In genomic region chr3:152111081-152111480, GRCm38 (mm10) we compare ENCODE assay signal across 8 mouse cellular contexts. TPM values are rescaled to one million over a fixed set of nuclear protein-coding genes. Genes with fewer than 3 reads are reported as not detected.
DNase-seq lines count a peak whose midpoint lies in the region; ATAC-seq and TF ChIP-seq lines count a peak whose summit lies in the region.

No protein-coding gene starts in this region.

- H3K9me3 ChIP-seq in G1E (replicated peaks), result no peaks in the 10 kb centered on the region
- no peaks in the 10 kb centered on the region for H3K9me3 ChIP-seq in forebrain, embryonic 11.5 days (ENCODE audit: control insufficient read depth, low read length)
- no peaks in the 10 kb centered on the region for H3K9me3 ChIP-seq in heart, embryonic 14.5 days (ENCODE audit: control insufficient read depth, low read length)
- no peaks in the 10 kb centered on the region for H3K9me3 ChIP-seq in liver, postnatal 0 days (ENCODE audit: low read length)

- H3K4me1 ChIP-seq in G1E (ENCODE audit: insufficient read depth, low read depth, low read length), result peaks cover 18% of the 10 kb centered on the region
- H3K4me1 ChIP-seq in forebrain, embryonic 11.5 days (replicated peaks; ENCODE audit: control insufficient read depth, insufficient read depth, low read length), result 0 out of 2 replicates have a peak, but pooled peaks cover 4% of the 10 kb centered on the region
- H3K4me1 ChIP-seq in heart, embryonic 14.5 days (ENCODE audit: control insufficient read depth in 2 of 2, insufficient read depth in 2 of 2, low read length in 2 of 2), result peaks cover 24 to 36% of the 10 kb centered on the region in 2 experiments
- H3K4me1 ChIP-seq in liver, postnatal 0 days (ENCODE audit: insufficient read depth), result peaks cover 35% of the 10 kb centered on the region

- peak; percentile 36; the same call in 1 of the 2 replicates for ATAC-seq in G1E (ENCODE audit: extremely low read depth, insufficient number of reproducible peaks, low FRiP score, poor library complexity, severe bottlenecking)
- no peak; the same call in 1 of the 2 replicates for ATAC-seq in forebrain, embryonic 11.5 days (replicated peaks; ENCODE audit: low FRiP score)
- peak; percentile 22; the same call in 1 of the 2 replicates for ATAC-seq in heart, embryonic 14.5 days (ENCODE audit: insufficient number of reproducible peaks, insufficient read depth, low FRiP score, low read depth)
- 0 out of 2 replicates have a peak, but pooled peaks have one; percentile 16 for ATAC-seq in liver, postnatal 0 days

- H3K27me3 ChIP-seq in G1E (ENCODE audit: insufficient read depth, low read length), result peaks cover 18% of the 10 kb centered on the region
- H3K27me3 ChIP-seq in forebrain, embryonic 11.5 days (ENCODE audit: control insufficient read depth, insufficient read depth, low read length), result no peaks in the 10 kb centered on the region; the same call in none of the 2 replicates
- H3K27me3 ChIP-seq in heart, embryonic 14.5 days (ENCODE audit: control insufficient read depth, insufficient read depth, low read length), result no peaks in the 10 kb centered on the region; the same call in 1 of the 2 replicates
- peaks cover 9% of the 10 kb centered on the region for H3K27me3 ChIP-seq in liver, postnatal 0 days (ENCODE audit: insufficient read depth, low read length)

- H3K4me2 ChIP-seq in forebrain, embryonic 11.5 days (ENCODE audit: low read depth, low read length, severe bottlenecking), result no peak overlapping the region
- peak overlapping the region; percentile 44 for H3K4me2 ChIP-seq in heart, embryonic 14.5 days (ENCODE audit: low read length)
- no peak overlapping the region for H3K4me2 ChIP-seq in liver, postnatal 0 days (ENCODE audit: low read depth, low read length)

- H3K9ac ChIP-seq in forebrain, embryonic 11.5 days (ENCODE audit: low read length), result no peak overlapping the region
- H3K9ac ChIP-seq in heart, embryonic 14.5 days (ENCODE audit: low read length), result peak overlapping the region; percentile 28; the same call in 1 of the 2 replicates
- H3K9ac ChIP-seq in liver, postnatal 0 days (replicated peaks), result no peak overlapping the region

- 18% methylated on average over 9 of the region's 9 CpGs for WGBS in forebrain, embryonic 11.5 days
- WGBS in heart, embryonic 14.5 days, result 10% methylated on average over 9 of the region's 9 CpGs
- 15% methylated on average over 9 of the region's 9 CpGs for WGBS in liver, postnatal 0 days (ENCODE audit: insufficient replicate concordance)

- peak; percentile 14 for DNase-seq in G1E (ENCODE audit: low spot score)
- peak; percentile 62 for DNase-seq in c-Kit-positive CD71-positive TER-119-negative erythroid progenitor cells, embryonic 14.5 days (ENCODE audit: low read depth)
- peak; percentile 77 for DNase-seq in forebrain, embryonic 11.5 days (ENCODE audit: low spot score)
- DNase-seq in kidney, postnatal 25 days, result peak; percentile 85 to 93
- peak; percentile 77 for DNase-seq in liver, postnatal 0 days
- peak; percentile 59 for DNase-seq in ovary, postnatal 36 days (ENCODE audit: low spot score)
- DNase-seq in thymus, postnatal 25 days, result peak; percentile 66

- no peak for TF ChIP-seq EP300 in liver, postnatal 0 days (IDR thresholded peaks at IDR 0.05; ENCODE audit: low read depth)

- no peak overlapping the region for H3K4me3 ChIP-seq in G1E (ENCODE audit: low read depth, low read length)
- H3K4me3 ChIP-seq in forebrain, embryonic 11.5 days (ENCODE audit: low read depth, low read length), result no peak overlapping the region
- no peak overlapping the region for H3K4me3 ChIP-seq in heart, embryonic 14.5 days (ENCODE audit: control insufficient read depth in 1 of 2, insufficient read depth in 1 of 2, low read depth in 1 of 2, low read length in 2 of 2)
- H3K4me3 ChIP-seq in liver, postnatal 0 days (ENCODE audit: low read depth, low read length), result no peak overlapping the region

- no peak for TF ChIP-seq CTCF in G1E (IDR thresholded peaks at IDR 0.05; ENCODE audit: low read depth, low read length)
- TF ChIP-seq CTCF in liver, postnatal 0 days (IDR thresholded peaks at IDR 0.05; ENCODE audit: low read depth), result peak; percentile 91

- H3K27ac ChIP-seq in forebrain, embryonic 11.5 days (ENCODE audit: low read depth, low read length), result no peak overlapping the region
- no peak overlapping the region for H3K27ac ChIP-seq in heart, embryonic 14.5 days (replicated peaks in 1 of 2; ENCODE audit: control insufficient read depth in 1 of 2, insufficient read depth in 1 of 2, low read depth in 2 of 2, low read length in 2 of 2)
- H3K27ac ChIP-seq in liver, postnatal 0 days (ENCODE audit: low read depth), result no peak overlapping the region

- H3K36me3 ChIP-seq in G1E (replicated peaks), result no peaks in the 10 kb centered on the region
- no peaks in the 10 kb centered on the region for H3K36me3 ChIP-seq in forebrain, embryonic 11.5 days (ENCODE audit: control insufficient read depth, insufficient read depth, low read length)
- no peaks in the 10 kb centered on the region for H3K36me3 ChIP-seq in heart, embryonic 14.5 days (ENCODE audit: control insufficient read depth, insufficient read depth, low read length)
- H3K36me3 ChIP-seq in liver, postnatal 0 days (replicated peaks; ENCODE audit: insufficient read depth, low read length), result no peaks in the 10 kb centered on the region; the same call in 1 of the 2 replicates

RNA-seq across cellular contexts. Expression of gene Gipc2, which starts 54.9 kb away (rescaled TPM):
- total RNA-seq in G1E (2014; fragmentation: Nextera tagmentation), result not detected in 2 replicates
- 0.33 TPM in 1 of 2 replicates, not detected in the other for total RNA-seq in G1E (2017)
- not detected in 2 replicates for polyA plus RNA-seq in G1E (2012)
- 1.8 and 1.9 TPM in 2 replicates for polyA plus RNA-seq in forebrain, embryonic 11.5 days (2014; fragmentation: Nextera tagmentation; extraction: Ambion mirVana)
- polyA plus RNA-seq in heart, embryonic 14.5 days (2014; fragmentation: Nextera tagmentation; extraction: Ambion mirVana), result 2.9 and 4.1 TPM in 2 replicates
- polyA plus RNA-seq in liver, postnatal 0 days (2015; fragmentation: Nextera tagmentation; extraction: Ambion mirVana), result 3.5 and 5.0 TPM in 2 replicates

Comparison
In these comparisons a context has a peak if more than half of its experiments do, and no peak if none do; other contexts are left out.
1. DNase-seq: peak in every context shown above with its lines; median percentile 89 in kidney, postnatal 25 days; 77 in forebrain, embryonic 11.5 days; 77 in liver, postnatal 0 days; 66 in thymus, postnatal 25 days; 62 in c-Kit-positive CD71-positive TER-119-negative erythroid progenitor cells, embryonic 14.5 days; 59 in ovary, postnatal 36 days; 14 in G1E.